ENCODE assay signal across 8 mouse cellular contexts in the genomic region with DNA sequence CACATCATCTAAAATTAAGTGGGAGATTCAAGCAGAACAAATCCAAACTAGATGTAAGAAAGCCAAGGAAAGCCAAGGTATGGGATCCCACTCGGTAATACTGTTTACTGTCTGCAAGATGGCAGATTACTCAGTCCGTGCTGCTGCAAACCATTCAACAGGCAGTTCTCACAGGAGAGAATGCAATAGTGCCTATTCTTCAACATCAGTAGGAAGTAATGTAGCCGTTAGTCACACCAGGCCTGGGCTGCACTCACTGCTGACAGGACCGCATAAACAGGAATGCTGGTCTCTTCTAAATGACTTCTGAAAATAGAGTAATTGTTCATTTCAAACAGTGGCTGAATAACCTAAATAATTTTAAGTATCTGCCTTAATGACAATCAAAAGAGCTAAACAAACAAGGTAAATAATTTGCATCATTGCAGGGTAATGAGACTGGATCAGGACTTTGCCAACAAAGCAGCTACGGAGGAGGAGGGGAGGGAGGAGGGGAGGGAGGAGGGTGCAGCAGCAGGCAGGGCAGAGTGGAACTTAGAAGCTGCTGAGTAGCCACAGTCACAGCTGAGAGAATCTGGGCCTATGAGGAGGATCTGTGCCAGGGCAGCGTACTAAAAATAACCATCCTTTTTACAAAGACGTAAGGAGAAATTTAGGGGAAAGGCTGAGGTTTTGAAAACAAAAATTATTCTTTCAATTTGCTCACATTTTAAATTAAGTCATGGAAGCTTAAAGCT. TPM values are rescaled to one million over a fixed set of nuclear protein-coding genes. Genes with fewer than 3 reads are reported as not detected.
DNase-seq lines count a peak whose midpoint lies in the region; ATAC-seq and TF ChIP-seq lines count a peak whose summit lies in the region.

No protein-coding gene starts in this region.

- H3K4me3 ChIP-seq in hindbrain, embryonic 14.5 days (replicated peaks; ENCODE audit: low read length) = no peak overlapping the region
- H3K4me3 ChIP-seq in hindbrain, embryonic 11.5 days (ENCODE audit: low read depth, low read length) = no peak overlapping the region
- peak overlapping the region; percentile 6; the same call in 1 of the 2 replicates for H3K4me3 ChIP-seq in heart, embryonic 13.5 days
- no peak overlapping the region for H3K4me3 ChIP-seq in stomach, postnatal 0 days (ENCODE audit: low read depth, low read length)

- H3K4me1 ChIP-seq in hindbrain, embryonic 14.5 days (replicated peaks; ENCODE audit: control insufficient read depth, insufficient read depth, low read length) = peaks cover 20% of the 10 kb centered on the region; the same call in 1 of the 2 replicates
- H3K4me1 ChIP-seq in hindbrain, embryonic 11.5 days (replicated peaks; ENCODE audit: control insufficient read depth, insufficient read depth, low read length) = no peaks in the 10 kb centered on the region
- peaks cover 75% of the 10 kb centered on the region for H3K4me1 ChIP-seq in heart, embryonic 13.5 days
- H3K4me1 ChIP-seq in stomach, postnatal 0 days (replicated peaks; ENCODE audit: control insufficient read depth, insufficient read depth) = 0 out of 2 replicates have a peak, but pooled peaks cover 3% of the 10 kb centered on the region

- no peak overlapping the region for H3K27ac ChIP-seq in hindbrain, embryonic 14.5 days
- no peak overlapping the region for H3K27ac ChIP-seq in hindbrain, embryonic 11.5 days (ENCODE audit: low read depth, low read length)
- peak overlapping the region; percentile 84 for H3K27ac ChIP-seq in heart, embryonic 13.5 days (replicated peaks)
- peak overlapping the region; percentile 56 for H3K27ac ChIP-seq in stomach, postnatal 0 days (replicated peaks)

- H3K9me3 ChIP-seq in hindbrain, embryonic 14.5 days (ENCODE audit: control insufficient read depth, low read length) = no peaks in the 10 kb centered on the region
- H3K9me3 ChIP-seq in hindbrain, embryonic 11.5 days (ENCODE audit: control insufficient read depth, low read length) = no peaks in the 10 kb centered on the region
- H3K9me3 ChIP-seq in heart, embryonic 13.5 days = no peaks in the 10 kb centered on the region
- no peaks in the 10 kb centered on the region for H3K9me3 ChIP-seq in stomach, postnatal 0 days (ENCODE audit: control insufficient read depth, low read length)

- no peak for DNase-seq in hindbrain, embryonic 14.5 days (ENCODE audit: low spot score)
- no peak for DNase-seq in hindbrain, embryonic 11.5 days (ENCODE audit: low spot score)
- DNase-seq in brain, embryonic 14.5 days (ENCODE audit: low read depth) = peak; percentile 64
- DNase-seq in kidney, postnatal 4 days = peak; percentile 25 to 43
- no peak for DNase-seq in stomach, postnatal 0 days (ENCODE audit: low spot score)
- DNase-seq in right cerebral cortex, postnatal 4 days = no peak
- DNase-seq in thymus, adult 18-20 months = no peak

- no peak overlapping the region for H3K4me2 ChIP-seq in hindbrain, embryonic 14.5 days (replicated peaks)
- no peak overlapping the region for H3K4me2 ChIP-seq in hindbrain, embryonic 11.5 days (replicated peaks; ENCODE audit: low read depth, low read length)
- H3K4me2 ChIP-seq in heart, embryonic 13.5 days = peak overlapping the region; percentile 49
- 0 out of 2 replicates have a peak overlapping the region, but pooled peaks have one; percentile 8 for H3K4me2 ChIP-seq in stomach, postnatal 0 days (replicated peaks; ENCODE audit: low read depth)

- TF ChIP-seq CTCF in brain, embryonic 14.5 days (IDR thresholded peaks at IDR 0.05; ENCODE audit: borderline replicate concordance, extremely low read depth, insufficient read depth, insufficient read length) = no peak
- no peak for TF ChIP-seq CTCF in stomach, postnatal 0 days (IDR thresholded peaks at IDR 0.05; ENCODE audit: low read depth)

- TF ChIP-seq POLR2A in brain, embryonic 14.5 days (IDR thresholded peaks at IDR 0.05; ENCODE audit: borderline replicate concordance, extremely low read depth, insufficient read depth, insufficient read length, poor library complexity, severe bottlenecking) = no peak

- no peak for TF ChIP-seq EP300 in stomach, postnatal 0 days (optimal IDR thresholded peaks at IDR 0.05)

- WGBS in hindbrain, embryonic 14.5 days = 36% methylated on average over 7 of the region's 7 CpGs
- 62% methylated on average over 7 of the region's 7 CpGs for WGBS in hindbrain, embryonic 11.5 days
- WGBS in heart, embryonic 13.5 days = 34% methylated on average over 7 of the region's 7 CpGs
- 28% methylated on average over 7 of the region's 7 CpGs for WGBS in stomach, postnatal 0 days

- no peak; the same call in 1 of the 2 replicates for ATAC-seq in hindbrain, embryonic 14.5 days (ENCODE audit: low FRiP score)
- ATAC-seq in hindbrain, embryonic 11.5 days (ENCODE audit: low FRiP score) = no peak
- no peak for ATAC-seq in heart, embryonic 13.5 days (ENCODE audit: extremely low read depth, insufficient number of reproducible peaks, low FRiP score, low TSS enrichment)
- peak; percentile 57 for ATAC-seq in stomach, postnatal 0 days (ENCODE audit: low FRiP score, low TSS enrichment)

- no peaks in the 10 kb centered on the region for H3K27me3 ChIP-seq in hindbrain, embryonic 14.5 days (ENCODE audit: control insufficient read depth, insufficient read depth, low read length)
- H3K27me3 ChIP-seq in hindbrain, embryonic 11.5 days (ENCODE audit: control insufficient read depth, insufficient read depth, low read length) = no peaks in the 10 kb centered on the region
- no peaks in the 10 kb centered on the region for H3K27me3 ChIP-seq in heart, embryonic 13.5 days (replicated peaks)
- H3K27me3 ChIP-seq in stomach, postnatal 0 days (ENCODE audit: control insufficient read depth, insufficient read depth, low read length) = no peaks in the 10 kb centered on the region

- H3K36me3 ChIP-seq in hindbrain, embryonic 14.5 days (replicated peaks; ENCODE audit: control insufficient read depth, insufficient read depth) = peaks cover 5% of the 10 kb centered on the region
- peaks cover 3% of the 10 kb centered on the region for H3K36me3 ChIP-seq in hindbrain, embryonic 11.5 days (ENCODE audit: control insufficient read depth, insufficient read depth, low read length)
- peaks cover 12% of the 10 kb centered on the region for H3K36me3 ChIP-seq in heart, embryonic 13.5 days
- H3K36me3 ChIP-seq in stomach, postnatal 0 days (ENCODE audit: control insufficient read depth, insufficient read depth, low read length) = no peaks in the 10 kb centered on the region

- peak overlapping the region; percentile 3; the same call in 1 of the 2 replicates for H3K9ac ChIP-seq in hindbrain, embryonic 14.5 days
- H3K9ac ChIP-seq in hindbrain, embryonic 11.5 days (ENCODE audit: low read depth, low read length) = no peak overlapping the region
- peak overlapping the region; percentile 5 for H3K9ac ChIP-seq in heart, embryonic 13.5 days
- no peak overlapping the region for H3K9ac ChIP-seq in stomach, postnatal 0 days (ENCODE audit: low read length)

RNA-seq across cellular contexts. Expression of gene Tspan3, which starts 13.4 kb away (rescaled TPM):
- 605 and 634 TPM in 2 replicates for polyA plus RNA-seq in hindbrain, embryonic 14.5 days (2014; fragmentation: Nextera tagmentation; extraction: Ambion mirVana)
- 529 and 555 TPM in 2 replicates for polyA plus RNA-seq in hindbrain, embryonic 11.5 days (2014; fragmentation: Nextera tagmentation; extraction: Ambion mirVana)
- polyA plus RNA-seq in brain, embryonic 14.5 days (2012; rRNA removed) = 382 and 433 TPM in 2 replicates
- polyA plus RNA-seq in heart, embryonic 13.5 days (2015; fragmentation: Nextera tagmentation; extraction: Ambion mirVana) = 400 and 449 TPM in 2 replicates
- polyA plus RNA-seq in stomach, postnatal 0 days (2015; fragmentation: Nextera tagmentation; extraction: Ambion mirVana) = 318 and 328 TPM in 2 replicates

Comparison
In these comparisons a context has a peak if more than half of its experiments do, and no peak if none do; other contexts are left out.
1. H3K9ac ChIP-seq: peak in hindbrain, embryonic 14.5 days (single experiment) and heart, embryonic 13.5 days (single experiment); none in hindbrain, embryonic 11.5 days (single experiment) and stomach, postnatal 0 days (single experiment).
2. DNase-seq: peak in brain, embryonic 14.5 days (single experiment) and kidney, postnatal 4 days (2 of 2); none in hindbrain, embryonic 14.5 days (single experiment), hindbrain, embryonic 11.5 days (single experiment), stomach, postnatal 0 days (single experiment), right cerebral cortex, postnatal 4 days (single experiment) and thymus, adult 18-20 months (0 of 2).
3. H3K27ac ChIP-seq: peak in heart, embryonic 13.5 days (single experiment) and stomach, postnatal 0 days (single experiment); none in hindbrain, embryonic 14.5 days (single experiment) and hindbrain, embryonic 11.5 days (single experiment).
4. H3K4me2 ChIP-seq: peak in heart, embryonic 13.5 days (single experiment) and stomach, postnatal 0 days (single experiment); none in hindbrain, embryonic 14.5 days (single experiment) and hindbrain, embryonic 11.5 days (single experiment).